Mouse (Mus musculus) bone marrow macrophage, adult 2 months (primary cell): ENCODE measurements at regions not wholly inside any gene's neighbourhood (a gene's known extent, or its start where the extent isn't known, plus 50 kb on each side); places are given as distances from the start of the nearest gene placed in this dataset.

Experiments
- CTCF ChIP-seq: IDR thresholded peaks from 2 replicates; pipeline ENCODE4 v1.5.1; 2012; ENCODE audit warnings: low read depth, mild to moderate bottlenecking, low read length, moderate library complexity
- POLR2A ChIP-seq: IDR thresholded peaks from 2 replicates; pipeline ENCODE4 v1.6.1; 2012; ENCODE audit warnings: mild to moderate bottlenecking, low read depth, low read length, borderline replicate concordance

DNA sequence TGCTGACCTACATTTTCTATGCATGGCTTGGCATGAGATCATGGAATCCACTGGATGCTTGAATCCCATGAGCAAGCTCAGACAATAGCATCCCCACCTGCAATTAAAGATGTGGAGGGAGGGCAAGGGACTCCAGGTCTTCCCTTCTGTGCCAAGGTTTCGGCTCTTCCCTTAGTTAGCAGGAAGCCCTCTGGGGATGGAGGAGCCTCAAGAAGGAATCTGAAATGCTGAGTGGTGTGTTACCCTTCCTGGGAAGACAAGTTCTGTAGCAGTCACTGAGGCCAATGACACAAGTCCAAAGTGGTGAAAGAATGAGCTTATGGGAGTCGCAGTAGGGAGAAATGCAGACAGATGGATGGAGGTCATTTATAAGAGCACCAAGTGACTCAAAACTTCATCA lies 125.4 kb upstream of the Dapk1 start:
- TF ChIP-seq CTCF (no peak), POLR2A (no peak)
